In genomic region chr12:75531895-75532294, GRCm38 (mm10) we compare ENCODE assay signal across 18 mouse cellular contexts.
A peak's percentile ranks its signal among the peaks of the same experiment; 100 is the strongest.
DNase-seq lines count a peak whose midpoint lies in the region; ATAC-seq and TF ChIP-seq lines count a peak whose summit lies in the region.
"Had no signal": no experiment of that assay in that cellular context is flagged by ENCODE, and none has a peak within 500 bp of the region (broad histone marks: within the 10 kb centered on the region; RNA-seq: fewer than 3 reads in every experiment).

No protein-coding gene starts in this region.

- peak; percentile 36 for DNase-seq in kidney, adult 2 months
- DNase-seq in kidney, postnatal 4 days = no peak
- peak; percentile 23 for DNase-seq in G1E (ENCODE audit: low spot score)
- DNase-seq in hindbrain, postnatal 0 days (ENCODE audit: low spot score) = no peak
- DNase-seq in adrenal gland, postnatal 4 days (ENCODE audit: low spot score in 2 of 2) = no peak
- DNase-seq in lung, postnatal 14 days = no peak
- DNase-seq: adrenal gland, postnatal 25 days; B cell, adult 2 months; cerebellum, postnatal 25 days; forebrain, postnatal 0 days; gastrocnemius, adult 2 months; midbrain, embryonic 14.5 days had no signal

- no peaks in the 10 kb centered on the region for H3K27me3 ChIP-seq in kidney, adult 2 months (replicated peaks; ENCODE audit: control insufficient read depth, insufficient read depth, low read length)
- H3K27me3 ChIP-seq in G1E (ENCODE audit: insufficient read depth, low read length) = no peaks in the 10 kb centered on the region
- H3K27me3 ChIP-seq in intestine, postnatal 0 days (replicated peaks; ENCODE audit: control insufficient read depth, insufficient read depth, low read length) = no peaks in the 10 kb centered on the region
- no peaks in the 10 kb centered on the region for H3K27me3 ChIP-seq in hindbrain, postnatal 0 days (ENCODE audit: insufficient read depth, low read length)
- H3K27me3 ChIP-seq: hindbrain, embryonic 13.5 days; limb, embryonic 13.5 days; lung, embryonic 15.5 days had no signal

- peak overlapping the region; percentile 60 for H3K27ac ChIP-seq in kidney, adult 2 months (ENCODE audit: insufficient read depth, low read depth, low read length)
- no peak overlapping the region for H3K27ac ChIP-seq in intestine, postnatal 0 days (ENCODE audit: low read depth, low read length)
- peak overlapping the region; percentile 10; the same call in 1 of the 2 replicates for H3K27ac ChIP-seq in macrophage
- no peak overlapping the region for H3K27ac ChIP-seq in hindbrain, postnatal 0 days
- H3K27ac ChIP-seq: embryonic facial prominence, embryonic 10.5 days; gastrocnemius, adult 2 months; hindbrain, embryonic 13.5 days; limb, embryonic 13.5 days; lung, embryonic 15.5 days had no signal

- no peak overlapping the region for H3K4me3 ChIP-seq in kidney, adult 2 months (ENCODE audit: insufficient read depth, low read depth, low read length)
- H3K4me3 ChIP-seq in G1E (ENCODE audit: low read depth, low read length) = no peak overlapping the region
- no peak overlapping the region for H3K4me3 ChIP-seq in intestine, postnatal 0 days (ENCODE audit: low read depth, low read length)
- H3K4me3 ChIP-seq in macrophage (ENCODE audit: inconsistent target) = no peak overlapping the region
- H3K4me3 ChIP-seq in hindbrain, postnatal 0 days (ENCODE audit: low read length) = no peak overlapping the region
- H3K4me3 ChIP-seq: embryonic facial prominence, embryonic 10.5 days; gastrocnemius, adult 2 months; hindbrain, embryonic 13.5 days; limb, embryonic 13.5 days; lung, embryonic 15.5 days had no signal

- TF ChIP-seq CTCF in kidney, adult 2 months (conservative IDR thresholded peaks at IDR 0.05; ENCODE audit: insufficient read depth, insufficient read length, low read depth, low read length) = no peak
- no peak for TF ChIP-seq CTCF in G1E (IDR thresholded peaks at IDR 0.05; ENCODE audit: low read depth, low read length)
- TF ChIP-seq CTCF in intestine, postnatal 0 days (IDR thresholded peaks at IDR 0.05; ENCODE audit: low read depth) = no peak
- no peak for TF ChIP-seq CTCF in hindbrain, postnatal 0 days (IDR thresholded peaks at IDR 0.05; ENCODE audit: low read depth)

- no peak overlapping the region for H3K9ac ChIP-seq in intestine, postnatal 0 days (ENCODE audit: low read depth, low read length)
- H3K9ac ChIP-seq in hindbrain, postnatal 0 days (replicated peaks; ENCODE audit: low read length) = no peak overlapping the region
- H3K9ac ChIP-seq: forebrain, postnatal 0 days; hindbrain, embryonic 13.5 days; limb, embryonic 13.5 days; lung, embryonic 15.5 days had no signal

- H3K9me3 ChIP-seq in G1E (replicated peaks) = 0 out of 2 replicates have a peak, but pooled peaks cover 2% of the 10 kb centered on the region
- H3K9me3 ChIP-seq in intestine, postnatal 0 days (ENCODE audit: control insufficient read depth) = no peaks in the 10 kb centered on the region
- no peaks in the 10 kb centered on the region for H3K9me3 ChIP-seq in hindbrain, postnatal 0 days (ENCODE audit: low read length)
- H3K9me3 ChIP-seq: embryonic facial prominence, embryonic 10.5 days; hindbrain, embryonic 13.5 days; limb, embryonic 13.5 days; lung, embryonic 15.5 days had no signal

- no peak for TF ChIP-seq POLR2A in kidney, adult 2 months (IDR thresholded peaks at IDR 0.05; ENCODE audit: low read depth, low read length)

- ATAC-seq in G1E (ENCODE audit: extremely low read depth, insufficient number of reproducible peaks, low FRiP score, poor library complexity, severe bottlenecking) = peak; percentile 26; the same call in 1 of the 2 replicates
- ATAC-seq in intestine, postnatal 0 days = peak; percentile 65
- ATAC-seq in hindbrain, postnatal 0 days = no peak
- ATAC-seq: forebrain, postnatal 0 days had no signal

- WGBS in kidney, adult 2 months = 16% methylated on average over 2 of the region's 2 CpGs
- WGBS in intestine, postnatal 0 days = 27% methylated on average over 2 of the region's 2 CpGs
- 66% methylated on average over 2 of the region's 2 CpGs for WGBS in macrophage (ENCODE audit: missing documents)
- 78% methylated on average over 2 of the region's 2 CpGs for WGBS in hindbrain, postnatal 0 days

- no peak overlapping the region for H3K4me2 ChIP-seq in intestine, postnatal 0 days (replicated peaks; ENCODE audit: low read depth)
- H3K4me2 ChIP-seq in hindbrain, postnatal 0 days (ENCODE audit: low read depth, low read length) = no peak overlapping the region
- H3K4me2 ChIP-seq: hindbrain, embryonic 13.5 days; limb, embryonic 13.5 days; lung, embryonic 15.5 days had no signal

- H3K4me1 ChIP-seq in kidney, adult 2 months (ENCODE audit: control insufficient read depth, insufficient read depth, low read length) = peaks cover 39% of the 10 kb centered on the region
- peaks cover 37% of the 10 kb centered on the region for H3K4me1 ChIP-seq in G1E (ENCODE audit: insufficient read depth, low read depth, low read length)
- 0 out of 2 replicates have a peak, but pooled peaks cover 7% of the 10 kb centered on the region for H3K4me1 ChIP-seq in intestine, postnatal 0 days (replicated peaks; ENCODE audit: control insufficient read depth, insufficient read depth, low read length)
- H3K4me1 ChIP-seq in hindbrain, postnatal 0 days (ENCODE audit: insufficient read depth, low read length) = 0 out of 2 replicates have a peak, but pooled peaks cover 4% of the 10 kb centered on the region

- H3K79me2 ChIP-seq in macrophage (ENCODE audit: inconsistent target) = peaks cover 100% of the 10 kb centered on the region

- no peaks in the 10 kb centered on the region for H3K36me3 ChIP-seq in kidney, adult 2 months (ENCODE audit: control insufficient read depth, insufficient read depth, low read length)
- H3K36me3 ChIP-seq in G1E (replicated peaks) (peaks cover 14% of the 10 kb centered on the region), macrophage (ENCODE audit: inconsistent target) (no peaks in the 10 kb centered on the region)
- no peaks in the 10 kb centered on the region for H3K36me3 ChIP-seq in intestine, postnatal 0 days (ENCODE audit: control insufficient read depth, insufficient read depth)
- no peaks in the 10 kb centered on the region for H3K36me3 ChIP-seq in hindbrain, postnatal 0 days (ENCODE audit: insufficient read depth, low read length)
- H3K36me3 ChIP-seq: embryonic facial prominence, embryonic 10.5 days; hindbrain, embryonic 13.5 days; limb, embryonic 13.5 days; lung, embryonic 15.5 days had no signal

Comparison
In these comparisons a context has a peak if more than half of its experiments do, and no peak if none do; other contexts are left out.
1. DNase-seq: peak in kidney, adult 2 months (single experiment) and G1E (single experiment); none in kidney, postnatal 4 days (0 of 2), hindbrain, postnatal 0 days (single experiment), adrenal gland, postnatal 4 days (0 of 2) and lung, postnatal 14 days (single experiment).
2. H3K27ac ChIP-seq: peak in kidney, adult 2 months (single experiment) and macrophage (single experiment); none in intestine, postnatal 0 days (single experiment) and hindbrain, postnatal 0 days (single experiment).